Mouse (Mus musculus): ENCODE measurements around the gene Cdh1. TPM values are rescaled to one million over a fixed set of nuclear protein-coding genes. Genes with fewer than 3 reads are reported as not detected.
"Not testable (repeated sequence)": the region's sequence is repeated elsewhere in the genome, so short reads cannot be mapped to it uniquely, and the experiment has no call there.

The Cdh1 gene
- total RNA-seq, 2 experiments from 2014 or later, result 0.95 to 1.4 TPM

GRCm38 (mm10) chr8:106592458-106592857, 10.7 kb upstream of the Cdh1 start:
- DNase-seq, result no peak

GRCm38 (mm10) chr8:106595623-106596022, 7.5 kb upstream of the Cdh1 start:
- not testable (repeated sequence) for DNase-seq

GRCm38 (mm10) chr8:106597067-106597466, 6.1 kb upstream of the Cdh1 start:
- DNase-seq, result no peak

GRCm38 (mm10) chr8:106599265-106599979, 3.7 kb upstream of the Cdh1 start:
- DNase-seq, result no peak

GRCm38 (mm10) chr8:106603933-106604332, 782 bp downstream of the Cdh1 start:
- DNase-seq, result no peak

GRCm38 (mm10) chr8:106605657-106606056, 2.5 kb downstream of the Cdh1 start:
- no peak for DNase-seq

- DNase-seq, result no peak
Observed at GRCm38 (mm10) chr8:106606121-106606520, 3.0 kb downstream of the Cdh1 start.

- no peak for DNase-seq
Observed at GRCm38 (mm10) chr8:106606601-106607145, 3.5 kb downstream of the Cdh1 start.

GRCm38 (mm10) chr8:106607783-106608182, 4.6 kb downstream of the Cdh1 start:
- not testable (repeated sequence) for DNase-seq

GRCm38 (mm10) chr8:106608425-106608824, 5.3 kb downstream of the Cdh1 start:
- DNase-seq, result no peak

GRCm38 (mm10) chr8:106609076-106609903, 6.1 kb downstream of the Cdh1 start:
- no peak for DNase-seq

GRCm38 (mm10) chr8:106610958-106611640, 7.9 kb downstream of the Cdh1 start:
- DNase-seq, result no peak

GRCm38 (mm10) chr8:106612047-106612446, 8.9 kb downstream of the Cdh1 start:
- no peak for DNase-seq

GRCm38 (mm10) chr8:106614704-106615103, 11.6 kb downstream of the Cdh1 start:
- DNase-seq, result no peak

- no peak for DNase-seq
Observed at GRCm38 (mm10) chr8:106615661-106616299, 12.6 kb downstream of the Cdh1 start.

GRCm38 (mm10) chr8:106616679-106617078, 13.5 kb downstream of the Cdh1 start:
- no peak for DNase-seq

- DNase-seq, result no peak
Observed at GRCm38 (mm10) chr8:106617196-106617595, 14.0 kb downstream of the Cdh1 start.

- DNase-seq, result no peak
Observed at GRCm38 (mm10) chr8:106617865-106618264, 14.7 kb downstream of the Cdh1 start.

- no peak for DNase-seq
Observed at GRCm38 (mm10) chr8:106618324-106618723, 15.2 kb downstream of the Cdh1 start.

GRCm38 (mm10) chr8:106619549-106620245, 16.5 kb downstream of the Cdh1 start:
- DNase-seq, result peak; percentile 34

- no peak for DNase-seq
Observed at GRCm38 (mm10) chr8:106620488-106620887, 17.3 kb downstream of the Cdh1 start.
